Mouse (Mus musculus) lung, adult 2 months (tissue): Measurements from ENCODE around the gene Sfswap. TPM values are rescaled to one million over a fixed set of nuclear protein-coding genes. Genes with fewer than 3 reads are reported as not detected.

Source experiments
- DNase-seq: peaks from one replicate; pipeline ENCODE4 v3.0.0; 2022
- H3K4me1 ChIP-seq: fragments of 200-500 bp; 2 replicates; pipeline ENCODE4 v1.6.1; 2011; ENCODE audit warnings: low read length; ENCODE audit not compliant: control insufficient read depth, insufficient read depth
- H3K4me3 ChIP-seq: fragments of 200-500 bp; replicated peaks from 2 replicates; pipeline ENCODE3; 2011; ENCODE audit warnings: low read depth, mild to moderate bottlenecking, control low read depth, low read length; ENCODE audit errors: extremely low read depth
- CTCF ChIP-seq: fragments of 200-500 bp; IDR thresholded peaks from 2 replicates; pipeline ENCODE4 v1.5.1; 2011; ENCODE audit warnings: mild to moderate bottlenecking, low read length, control low read depth; ENCODE audit not compliant: insufficient read depth
- POLR2A ChIP-seq: fragments of 200-500 bp; IDR thresholded peaks from 2 replicates; pipeline ENCODE4 v1.6.1; 2011; ENCODE audit warnings: low read depth, mild to moderate bottlenecking, control low read depth, low read length, borderline replicate concordance; ENCODE audit errors: extremely low read depth
- WGBS: fragments of 180-500 bp; shearing (Covaris S2); methylation state at CpG from one replicate; pipeline ENCODE4 v1.1.7; 2018; 5-methylcytosine and 5-hydroxymethylcytosine counted together
- polyA plus RNA-seq: library from polyadenylated mRNA; depleted of rRNA; stranded (reverse); fragments of >200 nt; gene quantifications from 2 replicates; pipeline ENCODE4 v1.2.3, GENCODE M21; 2012

The Sfswap gene
- polyA plus RNA-seq, 1 experiment, result 83.4 TPM

GRCm38 (mm10) chr5:129524751-129525150 is 23.7 kb downstream of the Sfswap start:
- 70% methylated on average over 5 of the region's 5 CpGs for WGBS
- TF ChIP-seq POLR2A (no peak), CTCF (no peak)
- no peaks in the 10 kb centered on the region for H3K4me1 ChIP-seq
- no peak overlapping the region for H3K4me3 ChIP-seq
- DNase-seq, result no peak

DNA sequence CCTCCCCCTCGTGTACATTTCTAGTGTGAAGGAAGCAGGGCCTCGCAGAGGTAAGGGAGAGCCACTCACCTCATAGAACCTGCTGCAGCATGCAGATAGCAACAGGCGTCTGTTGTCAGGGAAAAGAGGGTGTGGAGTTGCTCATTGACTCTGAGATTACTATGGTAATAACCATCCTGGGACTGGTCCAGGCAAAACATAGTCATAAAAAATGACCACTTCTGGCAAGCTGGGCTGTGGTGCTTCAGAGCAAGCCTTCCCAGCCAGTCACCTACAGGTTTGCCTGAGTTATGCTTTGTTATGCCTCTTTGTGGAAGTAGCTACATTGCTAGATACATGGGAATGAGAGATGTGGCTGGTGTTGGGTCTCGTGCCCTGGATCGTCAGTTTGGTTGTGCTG is 26.1 kb downstream of the Sfswap start:
- DNase-seq, result no peak
- Histone ChIP-seq H3K4me1 (no peaks in the 10 kb centered on the region), H3K4me3 (no peak overlapping the region)
- TF ChIP-seq CTCF, result no peak
- TF ChIP-seq POLR2A, result no peak
- 75% methylated on average over 5 of the region's 5 CpGs for whole genome bisulfite sequencing

DNA sequence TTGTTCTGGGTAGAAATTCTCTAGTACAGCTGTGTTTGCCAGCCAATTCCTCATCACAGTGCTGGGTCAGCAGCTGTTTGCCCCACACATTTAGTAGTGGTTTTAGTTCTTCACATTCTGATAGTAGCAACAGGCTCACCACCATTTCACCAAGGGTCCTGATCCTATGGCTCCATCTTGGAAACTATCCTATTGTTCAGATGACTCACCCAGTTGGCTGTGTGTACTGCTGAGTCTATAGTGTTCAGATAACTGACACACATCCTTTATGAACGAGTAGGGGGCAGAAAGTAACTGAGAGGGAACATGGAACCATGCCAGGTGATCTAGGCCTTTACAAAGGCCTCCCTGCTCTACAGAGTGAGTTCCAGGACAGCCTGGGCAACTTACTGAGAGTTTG is 28.6 kb downstream of the Sfswap start:
- Histone ChIP-seq H3K4me1 (no peaks in the 10 kb centered on the region), H3K4me3 (no peak overlapping the region)
- TF ChIP-seq POLR2A, result no peak
- TF ChIP-seq CTCF, result no peak
- DNase-seq, result no peak
- 27% methylated on average over 1 of the region's 1 CpGs for WGBS

DNA sequence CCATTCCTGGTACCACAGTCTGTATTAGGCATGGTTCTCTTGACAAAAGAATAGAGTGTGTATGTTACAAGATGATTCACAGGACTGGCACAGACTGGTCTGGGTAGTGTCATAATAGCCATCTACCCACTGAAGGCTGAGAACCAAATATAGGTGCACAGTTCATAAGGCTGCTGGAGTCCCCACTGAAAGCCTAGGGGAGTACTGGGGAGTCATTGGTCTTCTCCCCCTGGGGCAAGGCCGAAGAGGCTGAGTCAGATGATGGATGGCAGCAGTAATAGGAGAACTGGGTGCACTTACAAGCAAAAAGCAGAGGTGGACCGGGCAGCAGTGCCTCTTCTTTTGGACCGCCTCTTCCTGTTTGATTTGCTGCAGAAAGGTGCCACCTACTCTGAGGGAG is 32.7 kb downstream of the Sfswap start:
- no peak for DNase-seq
- WGBS, result 65% methylated on average over 3 of the region's 3 CpGs
- Histone ChIP-seq H3K4me1 (no peaks in the 10 kb centered on the region), H3K4me3 (no peak overlapping the region)
- TF ChIP-seq POLR2A, result no peak
- no peak for TF ChIP-seq CTCF

GRCm38 (mm10) chr5:129534500-129534899 is 33.5 kb downstream of the Sfswap start:
- Histone ChIP-seq H3K4me3 (no peak overlapping the region), H3K4me1 (no peaks in the 10 kb centered on the region)
- peak; percentile 26 for DNase-seq
- TF ChIP-seq CTCF (no peak), POLR2A (no peak)
- 55% methylated on average over 2 of the region's 2 CpGs for WGBS

DNA sequence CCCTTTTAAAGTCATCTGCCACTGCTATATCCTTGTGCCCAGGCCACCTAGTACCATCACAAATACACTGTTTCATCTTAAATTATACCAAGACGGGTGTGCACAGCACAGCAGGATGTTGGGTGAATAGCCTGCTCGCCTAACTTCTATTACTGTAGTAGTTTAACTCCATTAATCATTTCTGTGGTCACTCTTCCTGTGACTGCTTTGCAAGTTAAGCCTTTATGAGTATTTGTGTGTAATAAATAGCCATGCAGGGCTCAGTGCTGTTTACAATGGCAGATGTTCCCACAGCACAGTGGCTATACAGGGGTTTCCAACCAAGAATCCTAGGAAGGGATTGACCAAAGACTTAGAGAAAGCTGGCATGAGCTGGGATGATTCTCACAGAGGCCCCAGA is 34.0 kb downstream of the Sfswap start:
- WGBS, result 64% methylated on average over 2 of the region's 2 CpGs
- H3K4me1 ChIP-seq, result no peaks in the 10 kb centered on the region
- H3K4me3 ChIP-seq, result no peak overlapping the region
- no peak for TF ChIP-seq POLR2A
- TF ChIP-seq CTCF, result no peak
- DNase-seq, result no peak

GRCm38 (mm10) chr5:129535431-129535830 is 34.4 kb downstream of the Sfswap start:
- 83% methylated on average over 3 of the region's 3 CpGs for WGBS
- DNase-seq, result no peak
- TF ChIP-seq CTCF (no peak), POLR2A (no peak)

GRCm38 (mm10) chr5:129538826-129539225 is 37.8 kb downstream of the Sfswap start:
- no peak for DNase-seq
- Histone ChIP-seq H3K4me1 (no peaks in the 10 kb centered on the region), H3K4me3 (no peak overlapping the region)
- no peak for TF ChIP-seq POLR2A
- TF ChIP-seq CTCF, result no peak
- 92% methylated on average over 4 of the region's 4 CpGs for WGBS

More at GRCm38 (mm10) chr5:129535431-129535830, 34.4 kb downstream of the Sfswap start:
- no peaks in the 10 kb centered on the region for H3K4me1 ChIP-seq
- no peak overlapping the region for H3K4me3 ChIP-seq

GRCm38 (mm10) chr5:129542236-129542635 is 41.2 kb downstream of the Sfswap start:
- H3K4me3 ChIP-seq, result no peak overlapping the region
- 88% methylated on average over 3 of the region's 3 CpGs for WGBS
- no peaks in the 10 kb centered on the region for H3K4me1 ChIP-seq
- DNase-seq, result no peak
- TF ChIP-seq POLR2A (no peak), CTCF (no peak)

- TF ChIP-seq POLR2A (no peak), CTCF (no peak)
- DNase-seq, result no peak
- Histone ChIP-seq H3K4me1 (no peaks in the 10 kb centered on the region), H3K4me3 (no peak overlapping the region)
- WGBS, result 62% methylated on average over 9 of the region's 9 CpGs
These were observed 44.8 kb downstream of the Sfswap start for GRCm38 (mm10) chr5:129545787-129546186.
